Mouse (Mus musculus): Measurements from ENCODE around the gene Zcchc24. TPM values are rescaled to one million over a fixed set of nuclear protein-coding genes. Genes with fewer than 3 reads are reported as not detected.

Gene Zcchc24
- polyA plus RNA-seq, 1 experiment: 86.2 TPM

DNA sequence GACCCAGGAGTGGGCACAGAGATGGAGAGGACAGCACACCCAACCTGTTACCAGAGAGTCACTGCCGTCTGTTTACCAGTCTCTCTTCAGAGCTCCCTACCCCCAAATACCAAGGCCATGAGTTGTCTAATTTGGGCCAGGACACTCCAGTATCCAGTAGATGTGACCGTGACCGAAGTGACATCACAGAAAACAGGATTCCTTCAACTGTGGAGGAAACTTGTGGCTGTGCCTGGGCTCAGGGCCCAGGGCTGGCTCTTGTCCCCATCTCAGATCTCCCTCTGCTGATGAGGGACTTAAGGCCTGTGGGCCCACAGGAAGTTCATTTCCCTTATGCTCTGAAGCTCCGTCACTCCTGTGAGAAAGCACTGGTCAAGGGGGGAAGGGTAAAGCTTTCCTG lies 60.4 kb downstream of the Zcchc24 start:
- Histone ChIP-seq H3ac (ENCODE audit: control insufficient read depth, insufficient read length) (no peak overlapping the region), H3K4me2 (ENCODE audit: low read depth) (peak overlapping the region; percentile 0), H3K4me3 (no peak overlapping the region), H3K27me3 (ENCODE audit: control insufficient read depth, insufficient read depth, insufficient read length) (no peaks in the 10 kb centered on the region), H3K79me2 (ENCODE audit: control insufficient read depth, insufficient read depth) (no peaks in the 10 kb centered on the region), H3K36me3 (ENCODE audit: control insufficient read depth, insufficient read depth) (peaks cover 10% of the 10 kb centered on the region)
- no peak for TF ChIP-seq E2F4 (IDR thresholded peaks at IDR 0.05; ENCODE audit: insufficient read depth)
- no peak for TF ChIP-seq MYOG (IDR thresholded peaks at IDR 0.05; ENCODE audit: control insufficient read depth in 1 of 3, insufficient read depth in 1 of 3, insufficient read length in 2 of 3, low read depth in 2 of 3)
- TF ChIP-seq CEBPB (IDR thresholded peaks at IDR 0.05; ENCODE audit: insufficient read depth, poor library complexity, severe bottlenecking): no peak
- no peak for TF ChIP-seq REST (IDR thresholded peaks at IDR 0.05; ENCODE audit: insufficient read depth, insufficient read length)
- no peak for TF ChIP-seq MYOD1 (IDR thresholded peaks at IDR 0.05; ENCODE audit: control insufficient read depth in 1 of 3, insufficient read length in 2 of 3, low read depth in 2 of 3)
- no peak for TF ChIP-seq POLR2AphosphoS2 (IDR thresholded peaks at IDR 0.05; ENCODE audit: insufficient read length, low read depth)
- TF ChIP-seq USF1 (IDR thresholded peaks at IDR 0.05; ENCODE audit: low read depth): no peak
- TF ChIP-seq MAX (IDR thresholded peaks at IDR 0.05; ENCODE audit: low read depth): no peak
- TF ChIP-seq POLR2A (IDR thresholded peaks at IDR 0.05; ENCODE audit: insufficient read length, low read depth): no peak
- no peak for TF ChIP-seq TCF12 (IDR thresholded peaks at IDR 0.05; ENCODE audit: insufficient read depth, poor library complexity, severe bottlenecking)
- TF ChIP-seq TCF3 (IDR thresholded peaks at IDR 0.05; ENCODE audit: insufficient read length, low read depth): no peak
- TF ChIP-seq SRF (IDR thresholded peaks at IDR 0.05; ENCODE audit: control insufficient read depth, insufficient read length, low read depth): no peak

GRCm38 (mm10) chr14:25707691-25708181 lies 61.1 kb downstream of the Zcchc24 start:
- no peak overlapping the region for H3ac ChIP-seq (ENCODE audit: control insufficient read depth, insufficient read length)
- TF ChIP-seq POLR2AphosphoS2 (IDR thresholded peaks at IDR 0.05; ENCODE audit: insufficient read length, low read depth) (peak; percentile 7), TCF3 (IDR thresholded peaks at IDR 0.05; ENCODE audit: insufficient read length, low read depth) (no peak)
- no peaks in the 10 kb centered on the region for H3K79me2 ChIP-seq (ENCODE audit: control insufficient read depth, insufficient read depth)
- peaks cover 7% of the 10 kb centered on the region for H3K36me3 ChIP-seq (ENCODE audit: control insufficient read depth, insufficient read depth)
- H3K4me2 ChIP-seq (ENCODE audit: low read depth): peak overlapping the region; percentile 0
- H3K27me3 ChIP-seq (ENCODE audit: control insufficient read depth, insufficient read depth, insufficient read length): no peaks in the 10 kb centered on the region
- H3K4me3 ChIP-seq: no peak overlapping the region

DNA sequence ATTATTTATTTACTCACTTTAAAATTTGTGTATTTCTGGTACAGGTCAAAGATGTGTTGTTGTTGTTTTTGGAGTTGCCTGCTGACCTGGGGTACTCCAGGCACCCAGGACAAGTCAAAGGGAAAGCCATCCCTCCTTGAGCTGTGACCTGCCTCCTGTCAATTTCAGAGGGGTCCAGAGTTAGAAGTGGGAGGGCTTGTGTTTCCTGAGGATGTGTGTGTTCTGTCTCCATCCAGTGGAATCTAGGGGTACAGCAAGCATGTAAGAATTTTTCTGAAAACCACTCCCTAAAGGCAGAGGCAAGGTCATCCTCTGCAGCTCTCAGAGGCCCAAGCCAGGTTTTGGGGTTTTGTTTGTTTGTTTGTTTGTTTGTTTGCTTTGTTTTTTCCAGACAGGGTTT lies 66.9 kb downstream of the Zcchc24 start:
- H3K27me3 ChIP-seq (ENCODE audit: control insufficient read depth, insufficient read depth, insufficient read length): no peaks in the 10 kb centered on the region
- H3ac ChIP-seq (ENCODE audit: control insufficient read depth, insufficient read length): no peak overlapping the region
- no peaks in the 10 kb centered on the region for H3K36me3 ChIP-seq (ENCODE audit: control insufficient read depth, insufficient read depth)
- no peak for TF ChIP-seq TCF12 (IDR thresholded peaks at IDR 0.05; ENCODE audit: insufficient read depth, poor library complexity, severe bottlenecking)
- TF ChIP-seq MYOD1 (IDR thresholded peaks at IDR 0.05; ENCODE audit: control insufficient read depth in 1 of 3, insufficient read length in 2 of 3, low read depth in 2 of 3): no peak
- TF ChIP-seq MAX (IDR thresholded peaks at IDR 0.05; ENCODE audit: low read depth): no peak
- TF ChIP-seq SRF (IDR thresholded peaks at IDR 0.05; ENCODE audit: control insufficient read depth, insufficient read length, low read depth): no peak
- TF ChIP-seq USF1 (IDR thresholded peaks at IDR 0.05; ENCODE audit: low read depth): no peak
- TF ChIP-seq POLR2AphosphoS2 (IDR thresholded peaks at IDR 0.05; ENCODE audit: insufficient read length, low read depth): no peak
- no peak for TF ChIP-seq MYOG (IDR thresholded peaks at IDR 0.05; ENCODE audit: control insufficient read depth in 1 of 3, insufficient read depth in 1 of 3, insufficient read length in 2 of 3, low read depth in 2 of 3)
- no peak for TF ChIP-seq E2F4 (IDR thresholded peaks at IDR 0.05; ENCODE audit: insufficient read depth)
- no peak for TF ChIP-seq CEBPB (IDR thresholded peaks at IDR 0.05; ENCODE audit: insufficient read depth, poor library complexity, severe bottlenecking)
- TF ChIP-seq REST (IDR thresholded peaks at IDR 0.05; ENCODE audit: insufficient read depth, insufficient read length): no peak
- TF ChIP-seq POLR2A (IDR thresholded peaks at IDR 0.05; ENCODE audit: insufficient read length, low read depth): no peak
- no peak for TF ChIP-seq TCF3 (IDR thresholded peaks at IDR 0.05; ENCODE audit: insufficient read length, low read depth)
- H3K79me2 ChIP-seq (ENCODE audit: control insufficient read depth, insufficient read depth): no peaks in the 10 kb centered on the region
- H3K4me2 ChIP-seq (ENCODE audit: low read depth): no peak overlapping the region
- H3K4me3 ChIP-seq: no peak overlapping the region

DNA sequence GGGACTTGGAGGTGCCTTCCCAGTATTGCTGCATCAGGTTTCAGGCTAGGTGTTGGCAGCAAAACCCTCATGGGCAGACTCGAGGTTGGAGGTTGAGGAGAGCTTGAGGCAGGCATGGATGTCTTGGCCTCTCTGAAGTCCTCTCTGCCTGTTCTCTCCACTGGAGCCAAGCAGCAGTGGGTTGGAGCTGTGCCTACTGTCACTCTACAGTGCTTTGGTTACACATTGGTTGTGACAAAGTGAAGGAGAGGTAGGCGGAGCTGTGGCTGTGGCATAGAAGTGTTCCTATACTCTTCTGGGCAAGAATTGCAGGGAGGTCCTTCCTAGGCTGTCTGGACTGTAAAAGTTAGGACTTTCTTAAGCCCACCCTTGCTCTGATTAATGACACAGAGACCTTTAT lies 72.5 kb downstream of the Zcchc24 start:
- TF ChIP-seq E2F4 (IDR thresholded peaks at IDR 0.05; ENCODE audit: insufficient read depth): no peak
- no peak for TF ChIP-seq POLR2AphosphoS2 (IDR thresholded peaks at IDR 0.05; ENCODE audit: insufficient read length, low read depth)
- no peak for TF ChIP-seq MYOD1 (IDR thresholded peaks at IDR 0.05; ENCODE audit: control insufficient read depth in 1 of 3, insufficient read length in 2 of 3, low read depth in 2 of 3)
- TF ChIP-seq USF1 (IDR thresholded peaks at IDR 0.05; ENCODE audit: low read depth): no peak
- TF ChIP-seq REST (IDR thresholded peaks at IDR 0.05; ENCODE audit: insufficient read depth, insufficient read length): no peak
- no peak for TF ChIP-seq TCF12 (IDR thresholded peaks at IDR 0.05; ENCODE audit: insufficient read depth, poor library complexity, severe bottlenecking)
- TF ChIP-seq TCF3 (IDR thresholded peaks at IDR 0.05; ENCODE audit: insufficient read length, low read depth): no peak
- TF ChIP-seq POLR2A (IDR thresholded peaks at IDR 0.05; ENCODE audit: insufficient read length, low read depth): no peak
- TF ChIP-seq SRF (IDR thresholded peaks at IDR 0.05; ENCODE audit: control insufficient read depth, insufficient read length, low read depth): no peak
- TF ChIP-seq MYOG (IDR thresholded peaks at IDR 0.05; ENCODE audit: control insufficient read depth in 1 of 3, insufficient read depth in 1 of 3, insufficient read length in 2 of 3, low read depth in 2 of 3): no peak
- TF ChIP-seq MAX (IDR thresholded peaks at IDR 0.05; ENCODE audit: low read depth): no peak
- TF ChIP-seq CEBPB (IDR thresholded peaks at IDR 0.05; ENCODE audit: insufficient read depth, poor library complexity, severe bottlenecking): no peak
- Histone ChIP-seq H3K27me3 (ENCODE audit: control insufficient read depth, insufficient read depth, insufficient read length) (no peaks in the 10 kb centered on the region), H3K36me3 (ENCODE audit: control insufficient read depth, insufficient read depth) (no peaks in the 10 kb centered on the region), H3ac (ENCODE audit: control insufficient read depth, insufficient read length) (no peak overlapping the region), H3K4me3 (no peak overlapping the region), H3K79me2 (ENCODE audit: control insufficient read depth, insufficient read depth) (peaks cover 14% of the 10 kb centered on the region), H3K4me2 (ENCODE audit: low read depth) (no peak overlapping the region)

DNA sequence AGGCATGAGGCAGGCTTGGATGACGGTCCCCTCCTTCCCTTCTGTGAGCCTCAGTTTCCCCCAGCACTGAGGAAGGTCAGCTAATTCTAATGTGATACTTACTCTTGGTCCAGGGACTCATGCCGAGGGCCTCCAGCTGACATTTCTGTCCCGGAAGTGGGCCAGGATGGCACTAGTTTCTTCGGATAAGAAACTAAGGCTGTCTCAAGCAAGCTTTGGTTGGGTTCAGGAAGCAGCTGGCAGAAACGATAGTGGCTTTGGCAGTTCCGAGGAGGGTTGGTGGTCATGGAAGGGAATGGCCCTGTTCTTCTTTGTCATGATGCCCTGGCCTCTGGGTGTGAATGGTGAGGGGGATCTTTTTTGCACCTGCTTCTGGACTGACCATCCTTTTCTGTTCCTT lies 73.8 kb downstream of the Zcchc24 start:
- Histone ChIP-seq H3K4me3 (peak overlapping the region; percentile 69), H3K36me3 (ENCODE audit: control insufficient read depth, insufficient read depth) (no peaks in the 10 kb centered on the region), H3K79me2 (ENCODE audit: control insufficient read depth, insufficient read depth) (peaks cover 14% of the 10 kb centered on the region), H3ac (ENCODE audit: control insufficient read depth, insufficient read length) (peak overlapping the region; percentile 34), H3K27me3 (ENCODE audit: control insufficient read depth, insufficient read depth, insufficient read length) (no peaks in the 10 kb centered on the region), H3K4me2 (ENCODE audit: low read depth) (peak overlapping the region; percentile 77)
- TF ChIP-seq MYOG (IDR thresholded peaks at IDR 0.05; ENCODE audit: control insufficient read depth in 1 of 3, insufficient read depth in 1 of 3, insufficient read length in 2 of 3, low read depth in 2 of 3) (no peak), POLR2AphosphoS2 (IDR thresholded peaks at IDR 0.05; ENCODE audit: insufficient read length, low read depth) (no peak), SRF (IDR thresholded peaks at IDR 0.05; ENCODE audit: control insufficient read depth, insufficient read length, low read depth) (no peak), POLR2A (IDR thresholded peaks at IDR 0.05; ENCODE audit: insufficient read length, low read depth) (no peak), E2F4 (IDR thresholded peaks at IDR 0.05; ENCODE audit: insufficient read depth) (no peak), MYOD1 (IDR thresholded peaks at IDR 0.05; ENCODE audit: control insufficient read depth in 1 of 3, insufficient read length in 2 of 3, low read depth in 2 of 3) (no peak), REST (IDR thresholded peaks at IDR 0.05; ENCODE audit: insufficient read depth, insufficient read length) (no peak), MAX (IDR thresholded peaks at IDR 0.05; ENCODE audit: low read depth) (no peak), TCF12 (IDR thresholded peaks at IDR 0.05; ENCODE audit: insufficient read depth, poor library complexity, severe bottlenecking) (no peak), USF1 (IDR thresholded peaks at IDR 0.05; ENCODE audit: low read depth) (no peak)
